Mouse (Mus musculus): ENCODE data around the gene 9330182O14Rik.

9330182O14Rik gene

GRCm38 (mm10) chr15:40134152-40134792 lies at the start of gene 9330182O14Rik:
TSS of gene 9330182O14Rik (plus strand) at chr15:40134365.
- DNase-seq (ENCODE audit: low read depth, low spot score): no peak

- no peak for DNase-seq (ENCODE audit: low read depth, low spot score)
These were observed 30.9 kb upstream of the 9330182O14Rik start for GRCm38 (mm10) chr15:40103304-40103703.

- DNase-seq (ENCODE audit: low read depth, low spot score): no peak
These were observed 28.5 kb upstream of the 9330182O14Rik start for GRCm38 (mm10) chr15:40105712-40106111.

- no peak for DNase-seq (ENCODE audit: low read depth, low spot score)
These were observed 20.1 kb upstream of the 9330182O14Rik start for GRCm38 (mm10) chr15:40113888-40114576.

- no peak for DNase-seq (ENCODE audit: low read depth, low spot score)
These were observed 19.4 kb upstream of the 9330182O14Rik start for GRCm38 (mm10) chr15:40114600-40115271.

- no peak for DNase-seq (ENCODE audit: low read depth, low spot score)
These were observed 17.8 kb upstream of the 9330182O14Rik start for GRCm38 (mm10) chr15:40116396-40116795.

- DNase-seq (ENCODE audit: low read depth, low spot score): peak; percentile 51
These were observed 9.8 kb upstream of the 9330182O14Rik start for GRCm38 (mm10) chr15:40124211-40124953.

GRCm38 (mm10) chr15:40129496-40129895 lies 4.7 kb upstream of the 9330182O14Rik start:
- no peak for DNase-seq (ENCODE audit: low read depth, low spot score)

- peak; percentile 77 for DNase-seq (ENCODE audit: low read depth, low spot score)
These were observed 3.2 kb upstream of the 9330182O14Rik start for GRCm38 (mm10) chr15:40130880-40131478.

- DNase-seq (ENCODE audit: low read depth, low spot score): no peak
These were observed 1.8 kb upstream of the 9330182O14Rik start for GRCm38 (mm10) chr15:40132408-40132807.

- peak; percentile 62 for DNase-seq (ENCODE audit: low read depth, low spot score)
These were observed 10.1 kb downstream of the 9330182O14Rik start for GRCm38 (mm10) chr15:40144221-40144620.

- no peak for DNase-seq (ENCODE audit: low read depth, low spot score)
These were observed 23.5 kb downstream of the 9330182O14Rik start for GRCm38 (mm10) chr15:40157683-40158082.

- peak; percentile 73 for DNase-seq (ENCODE audit: low read depth, low spot score)
These were observed 32.6 kb downstream of the 9330182O14Rik start for GRCm38 (mm10) chr15:40166560-40167275.

GRCm38 (mm10) chr15:40167276-40168139 lies 33.3 kb downstream of the 9330182O14Rik start:
- no peak for DNase-seq (ENCODE audit: low read depth, low spot score)

GRCm38 (mm10) chr15:40168140-40168688 lies 34.0 kb downstream of the 9330182O14Rik start:
- DNase-seq (ENCODE audit: low read depth, low spot score): no peak

- no peak for DNase-seq (ENCODE audit: low read depth, low spot score)
These were observed 34.9 kb downstream of the 9330182O14Rik start for GRCm38 (mm10) chr15:40169061-40169460.

- DNase-seq (ENCODE audit: low read depth, low spot score): peak; percentile 56
These were observed 35.5 kb downstream of the 9330182O14Rik start for GRCm38 (mm10) chr15:40169705-40170104.

GRCm38 (mm10) chr15:40179423-40179822 lies 45.3 kb downstream of the 9330182O14Rik start:
- DNase-seq (ENCODE audit: low read depth, low spot score): no peak

GRCm38 (mm10) chr15:40187017-40187416 lies 52.9 kb downstream of the 9330182O14Rik start:
- no peak for DNase-seq (ENCODE audit: low read depth, low spot score)

All from mesoderm, embryonic 11.5 days (tissue).